In the genomic region with DNA sequence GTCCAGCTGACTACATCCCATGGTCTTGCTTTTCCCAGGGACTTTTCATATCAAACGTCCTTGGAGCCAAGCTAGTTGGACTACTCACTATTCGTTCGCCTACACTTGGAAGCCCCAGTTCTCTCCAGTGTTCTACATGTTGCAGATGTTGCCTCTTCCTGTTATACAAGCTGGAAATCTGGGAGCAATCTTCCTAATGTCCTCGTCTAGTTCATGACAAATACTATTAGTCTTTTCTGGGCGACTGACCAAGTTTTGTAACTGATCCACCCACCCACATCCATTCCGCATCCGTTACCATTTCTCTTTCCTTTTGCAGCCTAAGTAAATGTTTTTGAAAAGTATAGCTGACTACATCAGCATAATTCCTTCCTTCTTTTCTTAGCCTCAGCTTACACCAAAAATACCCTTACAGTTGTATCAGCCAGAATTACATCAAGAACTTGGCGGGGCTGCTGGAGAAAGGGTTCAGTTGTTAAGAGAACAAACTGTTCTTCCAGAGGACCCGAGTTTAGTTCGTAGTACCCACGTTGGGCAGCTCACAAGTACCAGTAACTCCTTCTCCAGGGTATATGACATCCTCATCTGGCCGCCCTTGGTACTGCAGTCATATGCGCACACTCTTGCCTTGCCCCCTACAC, we compare ENCODE assay signal across 8 mouse cellular contexts.
A peak's percentile ranks its signal among the peaks of the same experiment; 100 is the strongest.
DNase-seq lines count a peak whose midpoint lies in the region; ATAC-seq lines count a peak whose summit lies in the region.

No protein-coding gene starts in this region.

- no peaks in the 10 kb centered on the region for H3K4me1 ChIP-seq in intestine, embryonic 15.5 days (replicated peaks)

- H3K9me3 ChIP-seq in intestine, embryonic 15.5 days: no peaks in the 10 kb centered on the region

- no peak overlapping the region for H3K4me3 ChIP-seq in intestine, embryonic 15.5 days (replicated peaks)

- peak; percentile 93 for ATAC-seq in frontal cortex, adult (ENCODE audit: low TSS enrichment)
- ATAC-seq in intestine, embryonic 15.5 days: peak; percentile 82
- no peak for ATAC-seq in erythroblast, adult 5-6 weeks (replicated peaks; ENCODE audit: low FRiP score, poor library complexity, severe bottlenecking)

- no peaks in the 10 kb centered on the region for H3K36me3 ChIP-seq in intestine, embryonic 15.5 days

- peak overlapping the region; percentile 75 for H3K27ac ChIP-seq in intestine, embryonic 15.5 days

- no peak overlapping the region for H3K4me2 ChIP-seq in intestine, embryonic 15.5 days (replicated peaks)

- no peaks in the 10 kb centered on the region for H3K27me3 ChIP-seq in intestine, embryonic 15.5 days (replicated peaks)

- DNase-seq in adipocyte (ENCODE audit: low spot score): peak; percentile 88
- peak; percentile 6 to 36 for DNase-seq in lung, adult 18-20 months
- DNase-seq in testis, postnatal 14 days (ENCODE audit: low spot score): peak; percentile 16
- DNase-seq in embryo, embryonic 11 days: no peak
- no peak for DNase-seq in retina, embryonic 14.5 days (ENCODE audit: low spot score)

- H3K9ac ChIP-seq in intestine, embryonic 15.5 days: no peak overlapping the region

- WGBS in intestine, embryonic 15.5 days: 63% methylated on average over 13 of the region's 13 CpGs

Comparison
In these comparisons a context has a peak if more than half of its experiments do, and no peak if none do; other contexts are left out.
1. DNase-seq: peak in adipocyte (single experiment), lung, adult 18-20 months (2 of 2) and testis, postnatal 14 days (single experiment); none in embryo, embryonic 11 days (single experiment) and retina, embryonic 14.5 days (single experiment).